Mouse (Mus musculus) ES-E14 (cell line): ENCODE measurements around the gene Asb8. TPM values are rescaled to one million over a fixed set of nuclear protein-coding genes. Genes with fewer than 3 reads are reported as not detected.

ENCODE experiments used
- DNase-seq: peaks from one replicate; pipeline ENCODE4 v3.0.0-alpha.2; 2013; ENCODE audit warnings: low read depth, low spot score
- H3K27ac ChIP-seq: 2 replicates; pipeline ENCODE4 v1.5.1; 2012; ENCODE audit warnings: low read depth, mild to moderate bottlenecking, low read length, moderate library complexity, mixed read lengths; ENCODE audit not compliant: poor library complexity, insufficient read depth, severe bottlenecking
- H3K36me3 ChIP-seq: 2 replicates; pipeline ENCODE4 v1.6.1; 2012; ENCODE audit warnings: mild to moderate bottlenecking, low read length, moderate library complexity, mixed read lengths; ENCODE audit not compliant: control insufficient read depth, poor library complexity, insufficient read depth, severe bottlenecking
- H3K4me1 ChIP-seq, 2 experiments: fragments of 150-350 bp in 1 of 2; sonication (generic) in 1 of 2; 2 replicates each; pipeline ENCODE4 v1.6.1; 2012; ENCODE audit warnings: low read length in 2 of 2, mild to moderate bottlenecking in 1 of 2, mixed read lengths in 1 of 2; ENCODE audit not compliant: control insufficient read depth in 2 of 2, insufficient read depth in 2 of 2, poor library complexity in 1 of 2
- H3K4me3 ChIP-seq, 2 experiments: fragments of 150-350 bp in 1 of 2; sonication (generic) in 1 of 2; 2 replicates each; pipeline ENCODE4 v1.5.1; 2012; ENCODE audit warnings: low read length in 2 of 2, low read depth in 1 of 2, mild to moderate bottlenecking in 1 of 2, mixed read lengths in 1 of 2; ENCODE audit not compliant: insufficient read depth in 1 of 2, poor library complexity in 1 of 2, severe bottlenecking in 1 of 2
- H3K9ac ChIP-seq: 2 replicates; pipeline ENCODE4 v1.6.1; 2012; ENCODE audit warnings: low read depth, mild to moderate bottlenecking, low read length, mixed read lengths; ENCODE audit not compliant: poor library complexity, insufficient read depth, severe bottlenecking
- H3K9me3 ChIP-seq: fragments of 150-350 bp; sonication (generic); 2 replicates; pipeline ENCODE4 v1.6.1; 2012; ENCODE audit warnings: low read depth, mild to moderate bottlenecking, low read length; ENCODE audit not compliant: control insufficient read depth, insufficient read depth
- CHD2 ChIP-seq: IDR thresholded peaks from 2 replicates; pipeline ENCODE4 v1.6.1; 2014; ENCODE audit warnings: mild to moderate bottlenecking, low read depth, low read length, inconsistent platforms
- HCFC1 ChIP-seq: IDR thresholded peaks from 2 replicates; pipeline ENCODE4 v1.6.1; 2012; ENCODE audit warnings: low read length, inconsistent platforms, borderline replicate concordance; ENCODE audit not compliant: insufficient read depth
- MAFK ChIP-seq: IDR thresholded peaks from 2 replicates; pipeline ENCODE4 v1.6.1; 2014; ENCODE audit warnings: mild to moderate bottlenecking, low read depth, low read length, inconsistent platforms; ENCODE audit not compliant: insufficient read depth
- ZC3H11A ChIP-seq: IDR thresholded peaks from 2 replicates; pipeline ENCODE4 v1.6.1; 2012; ENCODE audit warnings: low read depth, mild to moderate bottlenecking, inconsistent platforms, low read length, borderline replicate concordance
- ZNF384 ChIP-seq: IDR thresholded peaks from 2 replicates; pipeline ENCODE4 v1.6.1; 2012; ENCODE audit warnings: low read depth, low read length, inconsistent platforms
- in situ Hi-C, 2 experiments: fragments of 600-800 bp; cut with MboI; formaldehyde crosslinking; loops; one replicate each; pipeline ENCODE4 v1.15.1; 2025; ENCODE audit warnings: low sequenced_read_pairs in 2 of 2, inconsistent platforms in 1 of 2; ENCODE audit not compliant: unreplicated experiment in 2 of 2
- total RNA-seq: library from RNA; depleted of rRNA; stranded (reverse); fragments of 300-350 nt; gene quantifications from 2 replicates; pipeline ENCODE4 v1.2.3, GENCODE M21; 2012

The Asb8 gene
- total RNA-seq, 1 experiment: 12.5 TPM

DNA sequence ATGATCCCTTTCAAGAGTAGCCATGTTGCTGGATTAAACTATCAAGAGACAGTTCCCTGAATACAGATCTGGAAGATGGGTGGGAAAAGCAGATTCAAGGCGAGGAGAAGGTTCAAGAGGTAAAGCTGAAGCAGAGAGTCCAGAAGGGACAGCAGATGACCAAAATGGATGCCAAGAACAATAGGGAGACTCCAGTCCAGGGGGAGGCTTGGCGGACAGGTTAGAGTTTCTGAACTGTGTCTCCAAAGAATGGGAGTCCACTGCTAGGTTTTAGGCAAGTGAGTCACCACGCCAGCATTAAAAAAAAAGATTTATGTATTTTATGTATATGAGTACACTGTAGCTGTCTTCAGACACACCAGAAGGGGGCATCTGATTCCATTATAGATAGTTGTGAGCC, 10.8 kb downstream of the Asb8 start:
- DNase-seq: no peak
- Histone ChIP-seq H3K4me3 (no peak overlapping the region), H3K36me3 (no peaks in the 10 kb centered on the region), H3K4me1 (peaks cover 0 to 4% of the 10 kb centered on the region in 2 experiments; a peak in 1 of 4 replicates), H3K27ac (no peak overlapping the region; the same call in 1 of the 2 replicates), H3K9me3 (no peaks in the 10 kb centered on the region), H3K9ac (no peak overlapping the region)
- in situ Hi-C loops: loop anchor here in 1 of 2 experiments (5.0 kb wide), 1 partner anchor 57 kb away; no protein-coding TSS in a partner anchor
- TF ChIP-seq HCFC1 (no peak), ZC3H11A (no peak)

DNA sequence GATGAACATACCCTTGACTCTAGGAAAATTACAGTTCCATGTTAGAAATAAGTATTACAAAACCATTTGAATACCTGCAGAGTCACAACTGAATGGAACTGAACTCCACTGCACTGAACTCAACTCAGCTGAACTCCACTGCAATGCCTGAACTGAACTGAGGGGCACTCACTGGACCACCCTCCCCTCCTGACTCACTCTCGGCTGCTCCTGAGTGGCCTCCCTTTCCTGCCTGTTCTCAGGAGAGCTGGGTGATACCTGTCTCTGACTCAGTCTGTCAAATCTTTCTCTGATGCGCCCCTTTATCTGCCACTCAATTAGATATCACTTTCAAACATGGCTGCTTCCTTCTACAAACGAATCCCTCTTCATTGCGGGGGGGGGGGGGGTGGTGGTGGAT, 11.3 kb downstream of the Asb8 start:
- TF ChIP-seq ZC3H11A (no peak), CHD2 (no peak), ZNF384 (no peak), HCFC1 (no peak), MAFK (no peak)
- Histone ChIP-seq H3K9ac (no peak overlapping the region), H3K4me1 (peaks cover 0 to 4% of the 10 kb centered on the region in 2 experiments; a peak in 1 of 4 replicates), H3K36me3 (no peaks in the 10 kb centered on the region), H3K27ac (no peak overlapping the region; the same call in 1 of the 2 replicates), H3K9me3 (no peaks in the 10 kb centered on the region), H3K4me3 (no peak overlapping the region)
- no peak for DNase-seq
- in situ Hi-C loops: loop anchor here in 1 of 2 experiments (5.0 kb wide), 1 partner anchor 57 kb away; no protein-coding TSS in a partner anchor

GRCm38 (mm10) chr15:98153625-98154024, 11.8 kb downstream of the Asb8 start:
- no peak for DNase-seq
- no peaks in the 10 kb centered on the region for H3K9me3 ChIP-seq
- H3K4me1 ChIP-seq: peaks cover 0 to 4% of the 10 kb centered on the region in 2 experiments; a peak in 1 of 4 replicates
- TF ChIP-seq ZC3H11A (peak; percentile 47; the same call in 1 of the 2 replicates), HCFC1 (no peak)
- in situ Hi-C loops: loop anchor here in 1 of 2 experiments (5.0 kb wide), 1 partner anchor 56 kb away; no protein-coding TSS in a partner anchor
- H3K36me3 ChIP-seq: no peaks in the 10 kb centered on the region
- H3K9ac ChIP-seq: no peak overlapping the region; the same call in 1 of the 2 replicates
- H3K27ac ChIP-seq: no peak overlapping the region
- no peak overlapping the region for H3K4me3 ChIP-seq

GRCm38 (mm10) chr15:98152916-98153315, 12.5 kb downstream of the Asb8 start:
- Histone ChIP-seq H3K9ac (no peak overlapping the region), H3K27ac (no peak overlapping the region), H3K4me1 (peaks cover 0 to 4% of the 10 kb centered on the region in 2 experiments; a peak in 1 of 4 replicates), H3K4me3 (no peak overlapping the region), H3K9me3 (no peaks in the 10 kb centered on the region), H3K36me3 (no peaks in the 10 kb centered on the region)
- TF ChIP-seq MAFK: no peak
- TF ChIP-seq CHD2: no peak
- no peak for TF ChIP-seq ZNF384
- TF ChIP-seq ZC3H11A: no peak
- no peak for TF ChIP-seq HCFC1
- DNase-seq: no peak
- in situ Hi-C loops: loop anchor here in 1 of 2 experiments (5.0 kb wide), 1 partner anchor 56 kb away; no protein-coding TSS in a partner anchor

GRCm38 (mm10) chr15:98149166-98149602, 16.2 kb downstream of the Asb8 start:
- DNase-seq: no peak
- no peaks in the 10 kb centered on the region for H3K36me3 ChIP-seq
- no peak overlapping the region for H3K27ac ChIP-seq
- no peak for TF ChIP-seq ZNF384
- TF ChIP-seq MAFK: no peak
- TF ChIP-seq CHD2: no peak
- no peak for TF ChIP-seq HCFC1
- H3K9me3 ChIP-seq: no peaks in the 10 kb centered on the region
- in situ Hi-C loops: no loop called here
- H3K9ac ChIP-seq: no peak overlapping the region
- no peak overlapping the region for H3K4me3 ChIP-seq
- peaks cover 0 to 4% of the 10 kb centered on the region in 2 experiments; a peak in 1 of 4 replicates for H3K4me1 ChIP-seq
